In genomic region chr1:187983177-187983576, GRCm38 (mm10) we compare ENCODE assay signal across 25 mouse cellular contexts.
DNase-seq lines count a peak whose midpoint lies in the region; ATAC-seq lines count a peak whose summit lies in the region.
"Had no signal": no experiment of that assay in that cellular context is flagged by ENCODE, and none has a peak within 500 bp of the region (broad histone marks: within the 10 kb centered on the region; RNA-seq: fewer than 3 reads in every experiment).

No protein-coding gene starts in this region.

- peaks cover 42% of the 10 kb centered on the region for H3K27me3 ChIP-seq in forebrain, embryonic 12.5 days
- H3K27me3 ChIP-seq in forebrain, embryonic 10.5 days (ENCODE audit: poor library complexity, severe bottlenecking): peaks cover 29% of the 10 kb centered on the region
- no peaks in the 10 kb centered on the region for H3K27me3 ChIP-seq in heart, embryonic 16.5 days (ENCODE audit: control insufficient read depth, insufficient read depth, low read length)
- H3K27me3 ChIP-seq in midbrain, embryonic 13.5 days: no peaks in the 10 kb centered on the region
- H3K27me3 ChIP-seq in midbrain, embryonic 14.5 days (ENCODE audit: control insufficient read depth, insufficient read depth, low read length): no peaks in the 10 kb centered on the region
- H3K27me3 ChIP-seq: embryonic facial prominence, embryonic 12.5 days; embryonic facial prominence, embryonic 15.5 days; heart, embryonic 12.5 days; heart, embryonic 15.5 days had no signal

- no peak overlapping the region for H3K27ac ChIP-seq in forebrain, embryonic 12.5 days
- H3K27ac ChIP-seq in forebrain, embryonic 10.5 days: no peak overlapping the region
- H3K27ac ChIP-seq in heart, embryonic 16.5 days (ENCODE audit: low read length): no peak overlapping the region
- H3K27ac ChIP-seq in midbrain, embryonic 13.5 days: 0 out of 2 replicates have a peak overlapping the region, but pooled peaks have one; percentile 10
- no peak overlapping the region for H3K27ac ChIP-seq in midbrain, embryonic 14.5 days (replicated peaks; ENCODE audit: low read depth, low read length)
- H3K27ac ChIP-seq: embryonic facial prominence, embryonic 12.5 days; embryonic facial prominence, embryonic 15.5 days; forebrain, embryonic 15.5 days; heart, embryonic 15.5 days; hindbrain, embryonic 13.5 days; hindbrain, postnatal 0 days had no signal

- peaks cover 21% of the 10 kb centered on the region for H3K4me1 ChIP-seq in forebrain, embryonic 12.5 days
- peaks cover 23% of the 10 kb centered on the region for H3K4me1 ChIP-seq in forebrain, embryonic 10.5 days
- H3K4me1 ChIP-seq in heart, embryonic 16.5 days (ENCODE audit: control insufficient read depth, insufficient read depth, low read length): peaks cover 2% of the 10 kb centered on the region; the same call in 1 of the 2 replicates
- peaks cover 23% of the 10 kb centered on the region for H3K4me1 ChIP-seq in midbrain, embryonic 13.5 days (replicated peaks)
- peaks cover 10% of the 10 kb centered on the region for H3K4me1 ChIP-seq in midbrain, embryonic 14.5 days (ENCODE audit: control insufficient read depth, insufficient read depth, low read length)
- H3K4me1 ChIP-seq: embryonic facial prominence, embryonic 12.5 days; embryonic facial prominence, embryonic 15.5 days had no signal

- DNase-seq in forebrain, embryonic 10.5 days (ENCODE audit: extremely low spot score, low spot score): no peak
- no peak for DNase-seq in heart, adult 9 months (ENCODE audit: low spot score in 2 of 2)
- DNase-seq in midbrain, embryonic 14.5 days: no peak
- peak; percentile 5 for DNase-seq in R1 (ENCODE audit: low read depth, low spot score)
- DNase-seq: adrenal gland, postnatal 10 days; adrenal gland, postnatal 36 days; cerebellum, adult 11 months; cerebellum, adult 2 months; cerebellum, adult 9-11 months; cerebellum, postnatal 25 days; gastrocnemius, postnatal 25 days; kidney, adult 18-20 months had no signal

- H3K9ac ChIP-seq in forebrain, embryonic 12.5 days: no peak overlapping the region
- H3K9ac ChIP-seq in heart, embryonic 16.5 days (ENCODE audit: low read length): peak overlapping the region; percentile 7; the same call in 1 of the 2 replicates
- H3K9ac ChIP-seq in midbrain, embryonic 13.5 days (replicated peaks): no peak overlapping the region
- no peak overlapping the region for H3K9ac ChIP-seq in midbrain, embryonic 14.5 days (replicated peaks; ENCODE audit: low read length)
- H3K9ac ChIP-seq: embryonic facial prominence, embryonic 12.5 days; embryonic facial prominence, embryonic 15.5 days; forebrain, embryonic 15.5 days; heart, embryonic 12.5 days; heart, embryonic 15.5 days; hindbrain, embryonic 13.5 days had no signal

- WGBS in forebrain, embryonic 12.5 days: 8% methylated on average over 4 of the region's 4 CpGs
- WGBS in forebrain, embryonic 10.5 days: 21% methylated on average over 4 of the region's 4 CpGs
- 48% methylated on average over 4 of the region's 4 CpGs for WGBS in heart, embryonic 16.5 days
- 5% methylated on average over 4 of the region's 4 CpGs for whole genome bisulfite sequencing in midbrain, embryonic 13.5 days
- WGBS in midbrain, embryonic 14.5 days: 3% methylated on average over 4 of the region's 4 CpGs

- H3K4me3 ChIP-seq in forebrain, embryonic 12.5 days (replicated peaks): no peak overlapping the region
- H3K4me3 ChIP-seq in forebrain, embryonic 10.5 days: no peak overlapping the region
- H3K4me3 ChIP-seq in heart, embryonic 16.5 days (ENCODE audit: low read length): no peak overlapping the region
- H3K4me3 ChIP-seq in midbrain, embryonic 13.5 days (replicated peaks): no peak overlapping the region
- H3K4me3 ChIP-seq in midbrain, embryonic 14.5 days (replicated peaks; ENCODE audit: low read depth, low read length): no peak overlapping the region
- H3K4me3 ChIP-seq: embryonic facial prominence, embryonic 12.5 days; embryonic facial prominence, embryonic 15.5 days; forebrain, embryonic 15.5 days; heart, embryonic 12.5 days; heart, embryonic 15.5 days; hindbrain, embryonic 13.5 days had no signal

- H3K36me3 ChIP-seq in forebrain, embryonic 12.5 days (replicated peaks): no peaks in the 10 kb centered on the region
- H3K36me3 ChIP-seq in forebrain, embryonic 10.5 days (replicated peaks): no peaks in the 10 kb centered on the region
- no peaks in the 10 kb centered on the region for H3K36me3 ChIP-seq in heart, embryonic 16.5 days (ENCODE audit: control insufficient read depth, insufficient read depth)
- H3K36me3 ChIP-seq in midbrain, embryonic 13.5 days: no peaks in the 10 kb centered on the region
- no peaks in the 10 kb centered on the region for H3K36me3 ChIP-seq in midbrain, embryonic 14.5 days (ENCODE audit: control insufficient read depth, insufficient read depth, low read length)
- H3K36me3 ChIP-seq: embryonic facial prominence, embryonic 12.5 days; embryonic facial prominence, embryonic 15.5 days; forebrain, embryonic 15.5 days; heart, embryonic 12.5 days; heart, embryonic 15.5 days; hindbrain, embryonic 13.5 days had no signal

- no peaks in the 10 kb centered on the region for H3K9me3 ChIP-seq in forebrain, embryonic 12.5 days
- H3K9me3 ChIP-seq in forebrain, embryonic 10.5 days: no peaks in the 10 kb centered on the region
- 0 out of 2 replicates have a peak, but pooled peaks cover 2% of the 10 kb centered on the region for H3K9me3 ChIP-seq in heart, embryonic 16.5 days (replicated peaks; ENCODE audit: control insufficient read depth, low read length)
- no peaks in the 10 kb centered on the region for H3K9me3 ChIP-seq in midbrain, embryonic 13.5 days
- H3K9me3 ChIP-seq in midbrain, embryonic 14.5 days (ENCODE audit: control insufficient read depth, low read length): no peaks in the 10 kb centered on the region
- H3K9me3 ChIP-seq: embryonic facial prominence, embryonic 12.5 days; embryonic facial prominence, embryonic 15.5 days; forebrain, embryonic 15.5 days; heart, embryonic 12.5 days; heart, embryonic 15.5 days; hindbrain, embryonic 13.5 days had no signal

- ATAC-seq in forebrain, embryonic 12.5 days (ENCODE audit: low FRiP score): 0 out of 2 replicates have a peak, but pooled peaks have one; percentile 39
- no peak for ATAC-seq in heart, embryonic 16.5 days (replicated peaks; ENCODE audit: extremely low read depth, insufficient read depth, low FRiP score)
- no peak for ATAC-seq in midbrain, embryonic 13.5 days
- ATAC-seq in midbrain, embryonic 14.5 days (ENCODE audit: low FRiP score, low TSS enrichment): no peak
- no peak for ATAC-seq in granulocyte monocyte progenitor cell, adult 5-6 weeks (replicated peaks; ENCODE audit: poor library complexity, severe bottlenecking)
- ATAC-seq: forebrain, embryonic 15.5 days; hindbrain, postnatal 0 days; inflammation-experienced regulatory T-cells, adult 6 months; intestine, embryonic 16.5 days had no signal

- no peak overlapping the region for H3K4me2 ChIP-seq in forebrain, embryonic 12.5 days
- no peak overlapping the region for H3K4me2 ChIP-seq in heart, embryonic 16.5 days (ENCODE audit: low read depth, low read length)
- no peak overlapping the region for H3K4me2 ChIP-seq in midbrain, embryonic 13.5 days (replicated peaks)
- no peak overlapping the region for H3K4me2 ChIP-seq in midbrain, embryonic 14.5 days (ENCODE audit: low read length)
- H3K4me2 ChIP-seq: embryonic facial prominence, embryonic 12.5 days; embryonic facial prominence, embryonic 15.5 days; forebrain, embryonic 15.5 days; heart, embryonic 12.5 days; heart, embryonic 15.5 days; hindbrain, embryonic 13.5 days had no signal
